8 mouse cellular contexts compared by ENCODE assay signal in genomic region chr10:80589879-80590854, GRCm38 (mm10). TPM values are rescaled to one million over a fixed set of nuclear protein-coding genes. Genes with fewer than 3 reads are reported as not detected.
DNase-seq lines count a peak whose midpoint lies in the region; ATAC-seq and TF ChIP-seq lines count a peak whose summit lies in the region.

Gene Abhd17a, minus strand, starts transcription at chr10:80590341.

- no peaks in the 10 kb centered on the region for H3K9me3 ChIP-seq in hindbrain, embryonic 10.5 days
- no peaks in the 10 kb centered on the region for H3K9me3 ChIP-seq in lung, postnatal 0 days (ENCODE audit: low read length)

- H3K4me3 ChIP-seq in hindbrain, embryonic 10.5 days = peak within 1 kb of the TSS; percentile 94
- H3K4me3 ChIP-seq in lung, postnatal 0 days (ENCODE audit: low read depth, low read length) = peak within 1 kb of the TSS; percentile 88

- peaks cover 51% of the 10 kb centered on the region for H3K4me1 ChIP-seq in hindbrain, embryonic 10.5 days (replicated peaks)
- H3K4me1 ChIP-seq in lung, postnatal 0 days (ENCODE audit: insufficient read depth, low read depth, low read length) = peaks cover 17% of the 10 kb centered on the region; the same call in 1 of the 2 replicates

- ATAC-seq in frontal cortex, adult (ENCODE audit: low TSS enrichment) = peak; percentile 92
- ATAC-seq in lung, postnatal 0 days = peak; percentile 96

- H3K27ac ChIP-seq in hindbrain, embryonic 10.5 days = peak within 1 kb of the TSS; percentile 90
- peak within 1 kb of the TSS; percentile 78 for H3K27ac ChIP-seq in lung, postnatal 0 days (ENCODE audit: low read length)

- no peak for TF ChIP-seq CTCF in lung, postnatal 0 days (IDR thresholded peaks at IDR 0.05)

- H3K4me2 ChIP-seq in lung, postnatal 0 days (replicated peaks; ENCODE audit: low read depth, low read length) = peak within 1 kb of the TSS; percentile 95

- peak within 1 kb of the TSS; percentile 90 for H3K9ac ChIP-seq in lung, postnatal 0 days (replicated peaks; ENCODE audit: low read depth)

- no peaks in the 10 kb centered on the region for H3K27me3 ChIP-seq in hindbrain, embryonic 10.5 days (ENCODE audit: insufficient read depth, poor library complexity, severe bottlenecking)
- H3K27me3 ChIP-seq in lung, postnatal 0 days (replicated peaks; ENCODE audit: insufficient read depth, low read length) = no peaks in the 10 kb centered on the region

- TF ChIP-seq EP300 in lung, postnatal 0 days (IDR thresholded peaks at IDR 0.05) = no peak

- under 1% methylated on average over 73 of the region's 73 CpGs for WGBS in hindbrain, embryonic 10.5 days
- WGBS in lung, postnatal 0 days = under 1% methylated on average over 55 of the region's 73 CpGs

- peaks cover 20% of the 10 kb centered on the region for H3K36me3 ChIP-seq in hindbrain, embryonic 10.5 days
- no peaks in the 10 kb centered on the region for H3K36me3 ChIP-seq in lung, postnatal 0 days (ENCODE audit: insufficient read depth, low read length)

- DNase-seq in MN1 (ENCODE audit: low spot score) = peak; percentile 96
- DNase-seq in cerebellum, adult 9-10 months = peak; percentile 96
- peak; percentile 98 for DNase-seq in hindbrain, embryonic 10.5 days (ENCODE audit: low spot score)
- DNase-seq in layer of hippocampus, adult 9-11 months = peak; percentile 98
- peak; percentile 99 for DNase-seq in lung, postnatal 0 days (ENCODE audit: low spot score)
- DNase-seq in ovary, postnatal 14 days (ENCODE audit: low spot score) = peak; percentile 90
- DNase-seq in thymus, postnatal 14 days = peak; percentile 96

RNA-seq across cellular contexts. Expression of gene Abhd17a, which starts in this region (rescaled TPM):
- polyA plus RNA-seq in hindbrain, embryonic 10.5 days (2016; fragmentation: Nextera tagmentation; extraction: Ambion mirVana) = 89.1 and 109 TPM in 2 replicates
- polyA plus RNA-seq in lung, postnatal 0 days (2015; fragmentation: Nextera tagmentation; extraction: Ambion mirVana) = 105 and 106 TPM in 2 replicates

Comparison
In these comparisons a context has a peak if more than half of its experiments do, and no peak if none do; other contexts are left out.
1. Peak in every context shown above with its lines: DNase-seq, ATAC-seq, H3K4me3 ChIP-seq and H3K27ac ChIP-seq.